Mouse (Mus musculus) ES-Bruce4 (cell line): ENCODE measurements around the gene March8.

Experiments used
- CTCF ChIP-seq: IDR thresholded peaks from one replicate; pipeline ENCODE4 v1.8.1; 2011; ENCODE audit warnings: low read depth, low read length
- EP300 ChIP-seq: IDR thresholded peaks from 2 replicates; pipeline ENCODE4 v1.6.1; 2011; ENCODE audit warnings: low read depth, low read length; ENCODE audit not compliant: insufficient read depth
- POLR2A ChIP-seq: IDR thresholded peaks from one replicate; pipeline ENCODE4 v1.8.1; 2011; ENCODE audit warnings: low read length; ENCODE audit not compliant: insufficient read depth

- TF ChIP-seq POLR2A: no peak
- TF ChIP-seq CTCF: no peak
- TF ChIP-seq EP300: no peak
Observed at GRCm38 (mm10) chr6:116388068-116388467, 50.2 kb downstream of the March8 start.
